Mouse (Mus musculus) liver, embryonic 11.5 days (tissue): ENCODE measurements around the gene Cenpi. TPM values are rescaled to one million over a fixed set of nuclear protein-coding genes. Genes with fewer than 3 reads are reported as not detected.

Source experiments
- ATAC-seq: fragments of 200-750 bp; cut with Nextera tagmentation; replicated peaks from 2 replicates; pipeline ENCODE4 v1.8.0; 2017; ENCODE audit warnings: moderate number of reproducible peaks, mild to moderate bottlenecking, moderate TSS enrichment, moderate library complexity; ENCODE audit not compliant: low FRiP score
- DNase-seq: peaks from one replicate; pipeline ENCODE4 v3.0.0-alpha.2; 2017; ENCODE audit warnings: low spot score
- H3K27ac ChIP-seq: fragments of 300-500 bp; sonication (generic); 2 replicates; pipeline ENCODE4 v1.5.1; 2014; ENCODE audit warnings: mild to moderate bottlenecking, low read depth, low read length, control low read depth
- H3K27me3 ChIP-seq: fragments of 300-500 bp; sonication (generic); replicated peaks from 2 replicates; pipeline ENCODE4 v1.6.1; 2014; ENCODE audit warnings: low read length, mixed read lengths; ENCODE audit not compliant: control insufficient read depth, insufficient read depth
- H3K36me3 ChIP-seq: fragments of 300-500 bp; sonication (generic); 2 replicates; pipeline ENCODE4 v1.6.1; 2014; ENCODE audit warnings: mild to moderate bottlenecking, low read length, moderate library complexity, mixed read lengths; ENCODE audit not compliant: control insufficient read depth, insufficient read depth
- H3K4me1 ChIP-seq: fragments of 300-500 bp; sonication (generic); replicated peaks from 2 replicates; pipeline ENCODE4 v1.6.1; 2014; ENCODE audit warnings: low read length, mixed read lengths; ENCODE audit not compliant: control insufficient read depth, insufficient read depth
- H3K4me2 ChIP-seq: fragments of 300-500 bp; sonication (generic); 2 replicates; pipeline ENCODE4 v1.6.1; 2014; ENCODE audit warnings: mild to moderate bottlenecking, control low read depth, moderate library complexity
- H3K4me3 ChIP-seq: fragments of 300-500 bp; sonication (generic); 2 replicates; pipeline ENCODE4 v1.5.1; 2014; ENCODE audit warnings: low read depth, low read length, control low read depth
- H3K9ac ChIP-seq: fragments of 300-500 bp; sonication (generic); 2 replicates; pipeline ENCODE4 v1.6.1; 2014; ENCODE audit warnings: low read depth, low read length, control low read depth
- H3K9me3 ChIP-seq: fragments of 300-500 bp; sonication (generic); 2 replicates; pipeline ENCODE4 v1.6.1; 2016; ENCODE audit warnings: low read length, inconsistent platforms, mixed read lengths; ENCODE audit not compliant: control insufficient read depth
- WGBS: fragments of 180-500 bp; shearing (Covaris S2); extraction: QIAGEN DNeasy Blood & Tissue Kit; methylation state at CpG from one replicate; pipeline ENCODE4 v1.1.7; 2014; 5-methylcytosine and 5-hydroxymethylcytosine counted together
- polyA plus RNA-seq: library from polyadenylated mRNA; unstranded; fragments of >200 nt; fragmentation: Nextera tagmentation; extraction: Ambion mirVana; gene quantifications from 2 replicates; pipeline ENCODE4 v1.2.1, GENCODE M21; 2014

Cenpi gene
- polyA plus RNA-seq, 1 experiment from 2014 or later: 34.3 TPM

DNA sequence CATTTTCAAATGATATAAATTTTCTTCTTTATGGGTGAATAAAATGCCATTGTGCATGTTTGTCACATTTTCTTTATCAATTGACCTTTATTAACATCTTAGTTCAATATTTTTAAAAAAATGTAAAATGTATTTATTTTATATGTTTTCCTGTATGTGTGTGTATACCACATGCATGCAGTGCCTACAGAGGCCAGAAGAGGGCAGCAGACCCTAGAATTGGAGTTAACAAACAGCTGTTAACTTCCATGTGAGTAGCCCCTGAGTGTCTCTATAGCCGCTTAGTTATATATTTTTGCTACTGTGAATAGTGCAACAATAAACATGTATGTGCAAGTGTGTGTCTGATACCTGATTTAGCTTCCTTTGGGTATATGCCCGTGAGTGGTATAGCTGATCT lies 25.4 kb downstream of the Cenpi start:
- Histone ChIP-seq H3K4me3 (no peak overlapping the region), H3K4me2 (no peak overlapping the region), H3K27me3 (no peaks in the 10 kb centered on the region), H3K9ac (no peak overlapping the region), H3K27ac (no peak overlapping the region), H3K36me3 (no peaks in the 10 kb centered on the region), H3K4me1 (no peaks in the 10 kb centered on the region), H3K9me3 (no peaks in the 10 kb centered on the region)
- no peak for ATAC-seq
- no peak for DNase-seq
- WGBS: 91% methylated on average over 2 of the region's 2 CpGs

DNA sequence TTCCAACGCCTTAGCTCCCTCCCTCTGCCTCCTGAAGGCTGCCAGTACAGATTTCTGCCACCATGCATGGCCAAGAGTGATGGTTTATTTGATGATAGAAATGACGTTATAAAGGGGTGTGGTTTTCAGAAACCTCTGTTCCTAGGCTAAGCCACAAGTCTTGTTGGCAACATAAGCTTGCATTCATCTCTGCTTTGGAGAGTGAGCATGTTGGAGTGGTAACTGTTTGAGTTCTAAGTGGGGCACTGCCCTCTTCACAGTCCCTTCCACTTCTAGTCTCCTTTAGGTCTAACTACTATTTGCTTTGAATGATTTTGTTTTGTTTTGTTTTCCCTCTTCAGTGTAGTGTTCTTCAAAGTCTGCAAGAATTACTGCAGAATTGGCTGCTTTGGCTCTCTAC lies 34.9 kb downstream of the Cenpi start:
- Histone ChIP-seq H3K4me2 (no peak overlapping the region), H3K9me3 (no peaks in the 10 kb centered on the region), H3K4me3 (no peak overlapping the region), H3K4me1 (no peaks in the 10 kb centered on the region), H3K27me3 (no peaks in the 10 kb centered on the region), H3K36me3 (no peaks in the 10 kb centered on the region; the same call in 1 of the 2 replicates), H3K27ac (no peak overlapping the region), H3K9ac (no peak overlapping the region)
- ATAC-seq (no peak), DNase-seq (no peak)
- 75% methylated on average over 2 of the region's 2 CpGs for WGBS

DNA sequence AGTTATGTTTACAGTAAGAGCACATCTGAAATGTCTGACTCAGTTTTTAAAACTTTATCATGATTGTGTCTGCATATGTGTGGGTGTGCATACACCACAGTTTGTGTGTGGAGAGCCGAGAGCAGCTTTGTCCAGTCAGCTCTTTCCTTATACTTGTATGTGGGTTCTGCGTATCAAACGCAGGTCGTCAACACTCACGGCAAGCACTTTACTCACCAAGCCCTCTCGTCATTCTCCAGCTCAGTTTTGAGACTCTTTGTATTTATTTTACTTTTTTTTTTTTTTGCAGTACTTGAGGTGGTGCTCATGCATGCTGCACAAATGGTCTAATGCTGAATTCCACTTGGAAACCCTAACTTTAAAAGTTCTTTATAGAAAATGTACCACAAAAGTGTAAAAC lies 42.3 kb downstream of the Cenpi start:
- no peaks in the 10 kb centered on the region for H3K4me1 ChIP-seq
- WGBS: 90% methylated on average over 6 of the region's 6 CpGs
- no peak for ATAC-seq

DNA sequence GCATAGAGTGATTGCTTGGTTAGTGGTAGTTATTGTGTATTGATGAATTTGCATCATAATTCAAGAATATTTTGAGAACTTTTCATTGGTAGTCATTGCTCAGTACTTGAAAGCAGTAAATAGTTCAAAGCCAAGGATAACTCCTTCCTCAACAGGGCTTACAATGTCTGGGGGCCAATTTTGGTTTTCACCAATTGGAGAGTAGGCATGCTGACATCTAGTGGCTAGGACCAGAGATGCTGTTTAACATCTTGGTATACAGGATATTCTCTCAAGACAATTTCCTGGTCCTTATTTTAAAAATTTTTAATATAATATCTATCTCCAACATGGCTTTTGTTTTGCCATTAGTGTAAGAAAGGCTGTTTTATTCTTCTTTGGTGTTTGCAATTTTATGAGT lies 46.0 kb downstream of the Cenpi start:
- ATAC-seq (no peak), DNase-seq (no peak)
- Histone ChIP-seq H3K36me3 (no peaks in the 10 kb centered on the region), H3K9ac (no peak overlapping the region), H3K4me2 (no peak overlapping the region), H3K27me3 (no peaks in the 10 kb centered on the region; the same call in 1 of the 2 replicates), H3K9me3 (no peaks in the 10 kb centered on the region), H3K27ac (no peak overlapping the region), H3K4me3 (no peak overlapping the region), H3K4me1 (no peaks in the 10 kb centered on the region)

More for the DNA sequence above, 42.3 kb downstream of the Cenpi start:
- no peaks in the 10 kb centered on the region for H3K36me3 ChIP-seq
- H3K4me3 ChIP-seq: no peak overlapping the region
- no peak overlapping the region for H3K9ac ChIP-seq
- no peak overlapping the region for H3K4me2 ChIP-seq
- no peaks in the 10 kb centered on the region; the same call in 1 of the 2 replicates for H3K27me3 ChIP-seq
- DNase-seq: no peak
- H3K9me3 ChIP-seq: no peaks in the 10 kb centered on the region
- no peak overlapping the region for H3K27ac ChIP-seq

DNA sequence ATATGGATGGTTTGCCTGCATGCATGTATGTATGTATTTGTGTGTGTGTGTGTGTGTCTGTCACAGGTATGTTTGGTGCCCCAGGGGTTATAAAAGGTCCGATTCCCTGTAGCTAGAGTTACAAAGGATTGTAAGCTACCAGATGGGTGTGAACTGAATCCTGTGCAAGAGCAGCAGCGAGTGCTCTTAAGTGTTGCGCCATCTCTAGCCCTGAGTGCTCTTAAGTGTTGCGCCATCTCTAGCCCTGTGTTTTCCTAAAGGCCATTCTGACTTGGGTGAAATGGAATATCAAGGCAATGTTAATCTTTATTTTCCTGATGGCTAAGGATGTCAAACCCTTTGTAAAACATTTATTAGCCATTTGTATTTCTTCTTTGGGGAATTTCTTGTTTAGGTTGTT lies 51.5 kb downstream of the Cenpi start:
- Histone ChIP-seq H3K36me3 (no peaks in the 10 kb centered on the region), H3K9me3 (no peaks in the 10 kb centered on the region), H3K4me3 (no peak overlapping the region), H3K4me2 (no peak overlapping the region), H3K9ac (no peak overlapping the region), H3K27ac (no peak overlapping the region), H3K27me3 (no peaks in the 10 kb centered on the region), H3K4me1 (no peaks in the 10 kb centered on the region)
- DNase-seq (no peak), ATAC-seq (no peak)
- WGBS: 81% methylated on average over 4 of the region's 4 CpGs

DNA sequence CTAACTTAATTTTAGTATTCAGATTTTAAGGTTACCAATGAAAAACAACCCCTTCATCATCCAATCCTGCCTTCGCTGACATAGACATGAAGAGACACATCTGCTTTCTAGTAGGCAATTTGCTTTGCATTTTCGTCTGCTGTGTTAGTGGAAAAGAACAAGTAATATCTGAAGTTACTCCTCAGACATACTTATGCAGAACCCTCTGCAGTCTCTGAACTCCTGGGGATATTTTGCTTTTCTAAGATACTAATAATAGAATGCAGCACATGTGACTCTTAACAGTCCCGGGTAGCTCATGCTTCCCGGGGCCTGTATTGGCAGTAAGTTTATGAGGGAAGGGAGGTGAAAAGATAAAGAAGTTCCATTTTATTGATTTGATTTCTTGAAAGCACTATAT lies 54.3 kb downstream of the Cenpi start:
- Histone ChIP-seq H3K36me3 (no peaks in the 10 kb centered on the region; the same call in 1 of the 2 replicates), H3K9ac (no peak overlapping the region), H3K4me1 (no peaks in the 10 kb centered on the region), H3K4me2 (no peak overlapping the region), H3K27ac (no peak overlapping the region), H3K9me3 (no peaks in the 10 kb centered on the region), H3K27me3 (no peaks in the 10 kb centered on the region), H3K4me3 (no peak overlapping the region)
- 93% methylated on average over 4 of the region's 4 CpGs for WGBS
- no peak for ATAC-seq
- DNase-seq: no peak

DNA sequence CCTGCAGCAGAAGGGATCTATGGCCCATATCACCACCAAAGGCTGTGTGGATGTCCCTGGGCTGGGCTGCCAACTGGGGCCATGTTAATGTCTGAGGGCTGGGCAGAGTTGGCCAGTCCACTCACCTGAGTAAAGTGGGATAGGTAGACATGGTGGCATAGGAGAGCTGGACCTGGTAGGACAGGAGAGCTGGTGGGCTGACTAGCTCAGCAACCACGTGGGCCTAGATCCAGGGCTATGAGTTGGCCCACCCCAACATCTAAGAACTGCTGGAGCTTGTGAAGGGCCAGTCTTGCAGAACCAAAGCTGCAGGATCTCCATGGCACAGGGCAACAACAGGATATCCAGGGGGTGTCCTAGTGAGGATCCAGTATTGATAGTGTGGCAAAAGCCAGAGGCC lies 57.5 kb downstream of the Cenpi start:
- no peak overlapping the region for H3K4me3 ChIP-seq
- H3K27me3 ChIP-seq: no peaks in the 10 kb centered on the region
- no peak overlapping the region for H3K4me2 ChIP-seq
- no peak overlapping the region for H3K27ac ChIP-seq
- no peaks in the 10 kb centered on the region; the same call in 1 of the 2 replicates for H3K36me3 ChIP-seq
- WGBS: 71% methylated on average over 1 of the region's 1 CpGs
- no peaks in the 10 kb centered on the region for H3K4me1 ChIP-seq
- H3K9me3 ChIP-seq: no peaks in the 10 kb centered on the region
- DNase-seq: no peak
- H3K9ac ChIP-seq: no peak overlapping the region
- ATAC-seq: no peak

DNA sequence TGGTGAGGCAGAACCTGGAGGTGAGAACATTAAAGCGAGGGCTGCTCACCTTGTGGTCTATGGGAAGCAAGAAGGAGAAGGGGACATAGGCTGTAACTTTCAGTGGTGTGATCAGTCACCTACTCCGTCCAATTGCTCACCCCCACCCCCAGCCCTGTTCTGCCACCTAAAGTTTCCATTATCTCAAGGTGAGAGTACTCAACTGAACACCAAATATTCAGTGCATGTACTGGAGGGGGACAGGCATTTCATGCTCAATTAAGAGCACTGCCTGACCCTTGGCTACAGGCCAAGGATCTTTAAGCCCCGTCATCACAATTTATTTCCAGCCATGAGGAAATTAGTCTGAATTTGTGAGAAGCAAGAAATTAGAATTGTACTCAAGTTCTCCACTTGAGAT lies 58.7 kb downstream of the Cenpi start:
- H3K9me3 ChIP-seq: no peaks in the 10 kb centered on the region
- H3K27ac ChIP-seq: no peak overlapping the region
- 91% methylated on average over 3 of the region's 3 CpGs for WGBS
- no peaks in the 10 kb centered on the region for H3K27me3 ChIP-seq
- H3K4me2 ChIP-seq: no peak overlapping the region
- H3K36me3 ChIP-seq: no peaks in the 10 kb centered on the region; the same call in 1 of the 2 replicates
- no peak overlapping the region for H3K4me3 ChIP-seq
- ATAC-seq (no peak), DNase-seq (no peak)
- no peaks in the 10 kb centered on the region for H3K4me1 ChIP-seq
- H3K9ac ChIP-seq: no peak overlapping the region

DNA sequence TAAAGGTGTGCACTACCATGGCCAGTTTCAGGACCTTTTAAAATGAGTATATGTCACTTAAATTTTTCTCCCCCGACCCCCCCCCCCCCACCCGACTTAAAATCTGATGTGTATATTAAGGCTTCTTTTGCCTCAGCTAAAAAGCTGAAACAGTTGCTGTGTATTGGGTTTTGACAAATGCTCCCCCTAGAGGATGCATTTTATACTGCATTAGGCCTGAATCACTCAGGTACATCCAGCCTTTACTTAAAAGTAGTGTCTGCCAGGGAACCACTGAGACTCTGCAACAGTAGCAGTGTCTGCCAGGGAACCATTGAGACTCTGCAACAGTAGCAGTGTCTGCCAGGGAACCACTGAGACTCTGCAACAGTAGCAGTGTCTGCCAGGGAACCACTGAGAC lies 63.4 kb downstream of the Cenpi start:
- Histone ChIP-seq H3K9ac (no peak overlapping the region), H3K4me1 (no peaks in the 10 kb centered on the region), H3K36me3 (no peaks in the 10 kb centered on the region), H3K9me3 (no peaks in the 10 kb centered on the region), H3K4me2 (no peak overlapping the region), H3K27me3 (no peaks in the 10 kb centered on the region), H3K27ac (no peak overlapping the region), H3K4me3 (no peak overlapping the region)
- no peak for ATAC-seq
- WGBS: 21% methylated on average over 2 of the region's 2 CpGs
- no peak for DNase-seq
